In the genomic region with DNA sequence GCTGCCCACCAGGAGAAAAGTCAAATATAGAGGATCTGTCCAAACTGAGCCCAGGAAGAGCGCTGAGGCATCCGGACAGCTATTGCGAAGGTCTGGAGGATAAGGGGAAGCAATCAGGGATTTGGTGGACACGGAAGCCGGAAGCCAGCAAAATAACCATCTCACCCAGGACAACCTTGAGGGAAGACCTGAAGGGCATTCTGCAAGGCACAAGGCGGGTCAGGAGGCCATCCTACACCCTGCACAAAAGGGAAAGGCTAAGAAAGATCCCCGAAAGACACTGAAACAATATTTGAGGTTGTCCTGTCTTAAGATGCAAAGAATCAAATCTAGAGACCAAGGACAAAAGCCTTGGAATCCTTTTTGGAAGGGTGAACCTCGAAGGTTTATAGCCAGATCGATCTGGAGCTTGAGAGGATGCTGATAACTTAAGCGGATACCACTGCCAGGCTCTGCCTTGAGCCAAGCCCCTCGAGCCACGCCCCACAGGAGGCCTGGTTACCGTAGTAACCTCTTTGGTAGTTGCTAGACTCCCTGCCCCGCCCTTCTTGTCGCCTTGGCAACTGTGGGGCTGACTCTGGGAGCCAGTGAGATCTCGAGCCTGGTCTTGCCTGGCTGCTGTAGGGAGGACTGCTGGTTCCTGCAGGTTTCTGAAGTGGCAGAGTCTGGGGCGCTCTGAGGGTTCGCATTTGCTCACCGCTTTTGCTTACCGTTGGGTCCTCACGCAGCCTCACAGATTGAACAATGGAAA, we compare ENCODE assay signal across 8 mouse cellular contexts. TPM values are rescaled to one million over a fixed set of nuclear protein-coding genes. Genes with fewer than 3 reads are reported as not detected.
DNase-seq lines count a peak whose midpoint lies in the region; ATAC-seq and TF ChIP-seq lines count a peak whose summit lies in the region.

No protein-coding gene starts in this region.

- TF ChIP-seq POLR2A in cortical plate, adult 2 months (IDR thresholded peaks at IDR 0.05; ENCODE audit: extremely low read depth, insufficient read depth, low read length) = peak; percentile 41; the same call in 1 of the 2 replicates
- TF ChIP-seq POLR2A in kidney, adult 2 months (IDR thresholded peaks at IDR 0.05; ENCODE audit: low read depth, low read length) = no peak

- H3K4me1 ChIP-seq in cortical plate, adult 2 months (ENCODE audit: control insufficient read depth, insufficient read depth, low read length) = no peaks in the 10 kb centered on the region
- no peaks in the 10 kb centered on the region for H3K4me1 ChIP-seq in kidney, adult 2 months (ENCODE audit: control insufficient read depth, insufficient read depth, low read length)
- H3K4me1 ChIP-seq in limb, embryonic 12.5 days (replicated peaks) = peaks cover 8% of the 10 kb centered on the region; the same call in 1 of the 2 replicates
- peaks cover 13% of the 10 kb centered on the region for H3K4me1 ChIP-seq in midbrain, embryonic 15.5 days

- peak overlapping the region; percentile 69 for H3K4me2 ChIP-seq in limb, embryonic 12.5 days
- peak overlapping the region; percentile 76 for H3K4me2 ChIP-seq in midbrain, embryonic 15.5 days

- 28% methylated on average over 21 of the region's 21 CpGs for WGBS in kidney, adult 2 months
- 27% methylated on average over 21 of the region's 21 CpGs for WGBS in limb, embryonic 12.5 days
- WGBS in midbrain, embryonic 15.5 days = 19% methylated on average over 21 of the region's 21 CpGs

- peak; percentile 100 for ATAC-seq in limb, embryonic 12.5 days (ENCODE audit: insufficient number of reproducible peaks, insufficient read depth, low FRiP score, low TSS enrichment, low read depth)
- ATAC-seq in midbrain, embryonic 15.5 days (replicated peaks) = peak; percentile 99

- H3K9ac ChIP-seq in limb, embryonic 12.5 days (replicated peaks) = peak overlapping the region; percentile 42; the same call in 1 of the 2 replicates
- peak overlapping the region; percentile 37; the same call in 1 of the 2 replicates for H3K9ac ChIP-seq in midbrain, embryonic 15.5 days

- DNase-seq in urinary bladder, adult 18-20 months (ENCODE audit: low spot score in 2 of 2) = peak; percentile 44 to 50
- DNase-seq in urinary bladder, postnatal 10 days (ENCODE audit: low spot score) = no peak
- peak; percentile 46 to 51 for DNase-seq in heart, adult 18-20 months
- DNase-seq in kidney, adult 2 months = peak; percentile 65
- peak; percentile 81 for DNase-seq in testis, postnatal 10 days (ENCODE audit: low spot score)

- H3K36me3 ChIP-seq in kidney, adult 2 months (ENCODE audit: control insufficient read depth, insufficient read depth, low read length) = no peaks in the 10 kb centered on the region
- H3K36me3 ChIP-seq in limb, embryonic 12.5 days = no peaks in the 10 kb centered on the region
- H3K36me3 ChIP-seq in midbrain, embryonic 15.5 days (replicated peaks) = no peaks in the 10 kb centered on the region

- H3K9me3 ChIP-seq in limb, embryonic 12.5 days = no peaks in the 10 kb centered on the region
- no peaks in the 10 kb centered on the region for H3K9me3 ChIP-seq in midbrain, embryonic 15.5 days

- H3K27ac ChIP-seq in cortical plate, adult 2 months (ENCODE audit: insufficient read depth, low read length) = no peak overlapping the region
- no peak overlapping the region for H3K27ac ChIP-seq in kidney, adult 2 months (ENCODE audit: insufficient read depth, low read depth, low read length)
- H3K27ac ChIP-seq in limb, embryonic 12.5 days = no peak overlapping the region
- H3K27ac ChIP-seq in midbrain, embryonic 15.5 days = peak overlapping the region; percentile 57

- peak overlapping the region; percentile 30 for H3K4me3 ChIP-seq in cortical plate, adult 2 months (ENCODE audit: insufficient read depth, low read length)
- no peak overlapping the region for H3K4me3 ChIP-seq in kidney, adult 2 months (ENCODE audit: insufficient read depth, low read depth, low read length)
- H3K4me3 ChIP-seq in limb, embryonic 12.5 days (replicated peaks) = peak overlapping the region; percentile 41
- peak overlapping the region; percentile 38 for H3K4me3 ChIP-seq in midbrain, embryonic 15.5 days

- TF ChIP-seq CTCF in cortical plate, adult 2 months (IDR thresholded peaks at IDR 0.05; ENCODE audit: extremely low read depth, insufficient read depth, low read length) = no peak
- TF ChIP-seq CTCF in kidney, adult 2 months (conservative IDR thresholded peaks at IDR 0.05; ENCODE audit: insufficient read depth, insufficient read length, low read depth, low read length) = no peak

- no peaks in the 10 kb centered on the region; the same call in none of the 2 replicates for H3K27me3 ChIP-seq in kidney, adult 2 months (replicated peaks; ENCODE audit: control insufficient read depth, insufficient read depth, low read length)
- 0 out of 2 replicates have a peak, but pooled peaks cover 3% of the 10 kb centered on the region for H3K27me3 ChIP-seq in limb, embryonic 12.5 days
- H3K27me3 ChIP-seq in midbrain, embryonic 15.5 days (replicated peaks) = no peaks in the 10 kb centered on the region

RNA-seq across cellular contexts. Expression of gene Kif1a, which starts 13.1 kb away (rescaled TPM):
- 349 and 356 TPM in 2 replicates for polyA plus RNA-seq in cortical plate, adult 2 months (2012; rRNA removed)
- total RNA-seq in heart, adult 18-20 months (2021) = 1 to 10 TPM; 1.2 to 1.8 TPM
- 1.3 and 1.4 TPM in 2 replicates for polyA plus RNA-seq in kidney, adult 2 months (2012; rRNA removed)
- polyA plus RNA-seq in limb, embryonic 12.5 days (2016; fragmentation: Nextera tagmentation; extraction: Ambion mirVana) = 10.3 and 12.4 TPM in 2 replicates
- 498 and 502 TPM in 2 replicates for polyA plus RNA-seq in midbrain, embryonic 15.5 days (2015; fragmentation: Nextera tagmentation; extraction: Ambion mirVana)

RNA-seq across cellular contexts. Expression of gene Agxt, which starts 20.2 kb away (rescaled TPM):
- not detected in 2 replicates for polyA plus RNA-seq in cortical plate, adult 2 months (2012; rRNA removed)
- not detected for total RNA-seq in heart, adult 18-20 months (2021)
- 0.08 TPM in 1 of 2 replicates, not detected in the other for polyA plus RNA-seq in kidney, adult 2 months (2012; rRNA removed)
- not detected in 2 replicates for polyA plus RNA-seq in limb, embryonic 12.5 days (2016; fragmentation: Nextera tagmentation; extraction: Ambion mirVana)
- not detected in 2 replicates for polyA plus RNA-seq in midbrain, embryonic 15.5 days (2015; fragmentation: Nextera tagmentation; extraction: Ambion mirVana)

RNA-seq across cellular contexts. Expression of gene 2310007B03Rik, which starts 45.9 kb away (rescaled TPM):
- polyA plus RNA-seq in cortical plate, adult 2 months (2012; rRNA removed) = not detected in 2 replicates
- under 1 TPM in 1 of 2 experiments, not detected in 1; 0.28 TPM for total RNA-seq in heart, adult 18-20 months (2021)
- 7.9 and 10.4 TPM in 2 replicates for polyA plus RNA-seq in kidney, adult 2 months (2012; rRNA removed)
- polyA plus RNA-seq in limb, embryonic 12.5 days (2016; fragmentation: Nextera tagmentation; extraction: Ambion mirVana) = 0.10 and 0.18 TPM in 2 replicates
- 0.14 and 0.32 TPM in 2 replicates for polyA plus RNA-seq in midbrain, embryonic 15.5 days (2015; fragmentation: Nextera tagmentation; extraction: Ambion mirVana)

RNA-seq across cellular contexts. Expression of gene Crocc2, which starts 53.6 kb away (rescaled TPM):
- 0.15 and 0.29 TPM in 2 replicates for polyA plus RNA-seq in cortical plate, adult 2 months (2012; rRNA removed)
- under 1 TPM; 0.05 to 0.12 TPM for total RNA-seq in heart, adult 18-20 months (2021)
- polyA plus RNA-seq in kidney, adult 2 months (2012; rRNA removed) = 0.03 and 0.04 TPM in 2 replicates
- polyA plus RNA-seq in limb, embryonic 12.5 days (2016; fragmentation: Nextera tagmentation; extraction: Ambion mirVana) = 0.27 and 0.33 TPM in 2 replicates
- polyA plus RNA-seq in midbrain, embryonic 15.5 days (2015; fragmentation: Nextera tagmentation; extraction: Ambion mirVana) = 0.52 and 0.54 TPM in 2 replicates

Comparison
In these comparisons a context has a peak if more than half of its experiments do, and no peak if none do; other contexts are left out.
1. RNA of gene Kif1a, which starts 13.1 kb away (polyA plus RNA-seq): 498 to 502 TPM in midbrain, embryonic 15.5 days and 349 to 356 TPM in cortical plate, adult 2 months; 10.3 to 12.4 TPM in limb, embryonic 12.5 days and 1.3 to 1.4 TPM in kidney, adult 2 months; every median in the first group is over 10 times any median in the second.